Mouse (Mus musculus) retina, adult 2 months (tissue): ENCODE data around the gene Xaf1.

Experiments
- DNase-seq: peaks from one replicate; pipeline ENCODE4 v3.0.0-alpha.2; 2012; ENCODE audit warnings: low read depth, low spot score

The Xaf1 gene

GRCm38 (mm10) chr11:72361385-72362346, 60.2 kb downstream of the Xaf1 start:
- DNase-seq: no peak

- no peak for DNase-seq
These were observed 60.9 kb downstream of the Xaf1 start, which contains the start of gene Tekt1 for GRCm38 (mm10) chr11:72362347-72362741. Gene Tekt1, minus strand, starts transcription at chr11:72362442.
